Mouse (Mus musculus) heart, embryonic 13.5 days (tissue): ENCODE data around the gene 4930404H24Rik. TPM values are rescaled to one million over a fixed set of nuclear protein-coding genes. Genes with fewer than 3 reads are reported as not detected.

Experiments used
- ATAC-seq: fragments of 200-750 bp; cut with Nextera tagmentation; 2 replicates; pipeline ENCODE4 v1.8.0; 2017; ENCODE audit warnings: moderate TSS enrichment; ENCODE audit not compliant: insufficient number of reproducible peaks, low FRiP score, low TSS enrichment; ENCODE audit errors: extremely low read depth
- H3K27ac ChIP-seq: fragments of 300-500 bp; sonication (generic); replicated peaks from 2 replicates; pipeline ENCODE4 v1.5.1; 2015; ENCODE audit warnings: moderate library complexity, mild to moderate bottlenecking, inconsistent platforms
- H3K27me3 ChIP-seq: fragments of 300-500 bp; sonication (generic); replicated peaks from 2 replicates; pipeline ENCODE4 v1.6.1; 2015; ENCODE audit warnings: mild to moderate bottlenecking, inconsistent platforms
- H3K36me3 ChIP-seq: fragments of 300-500 bp; sonication (generic); 2 replicates; pipeline ENCODE4 v1.6.1; 2015; ENCODE audit warnings: mild to moderate bottlenecking, inconsistent platforms
- H3K4me1 ChIP-seq: fragments of 300-500 bp; sonication (generic); 2 replicates; pipeline ENCODE4 v1.6.1; 2015; ENCODE audit warnings: inconsistent platforms
- H3K4me2 ChIP-seq: fragments of 300-500 bp; sonication (generic); 2 replicates; pipeline ENCODE4 v1.6.1; 2015; ENCODE audit warnings: inconsistent platforms, mild to moderate bottlenecking, moderate library complexity
- H3K4me3 ChIP-seq: fragments of 300-500 bp; sonication (generic); 2 replicates; pipeline ENCODE4 v1.5.1; 2015; ENCODE audit warnings: moderate library complexity, mild to moderate bottlenecking, inconsistent platforms
- H3K9ac ChIP-seq: fragments of 300-500 bp; sonication (generic); 2 replicates; pipeline ENCODE4 v1.6.1; 2015; ENCODE audit warnings: inconsistent platforms, mild to moderate bottlenecking, moderate library complexity
- H3K9me3 ChIP-seq: fragments of 300-500 bp; sonication (generic); 2 replicates; pipeline ENCODE4 v1.6.1; 2016; ENCODE audit warnings: inconsistent platforms
- WGBS: fragments of 180-500 bp; shearing (Covaris S2); methylation state at CpG from one replicate; pipeline ENCODE4 v1.1.7; 2015; ENCODE audit warnings: mixed read lengths; 5-methylcytosine and 5-hydroxymethylcytosine counted together
- polyA plus RNA-seq: library from polyadenylated mRNA; unstranded; fragments of >200 nt; fragmentation: Nextera tagmentation; extraction: Ambion mirVana; gene quantifications from 2 replicates; pipeline ENCODE4 v1.2.1, GENCODE M21; 2015

Gene 4930404H24Rik
- polyA plus RNA-seq, 1 experiment from 2014 or later = not detected

GRCm38 (mm10) chr2:153542936-153543668 is 50.5 kb downstream of the 4930404H24Rik start:
- no peak for ATAC-seq
- Histone ChIP-seq H3K27me3 (peaks cover 7% of the 10 kb centered on the region; the same call in 1 of the 2 replicates), H3K4me1 (peaks cover 33% of the 10 kb centered on the region), H3K9me3 (no peaks in the 10 kb centered on the region), H3K27ac (no peak overlapping the region), H3K36me3 (no peaks in the 10 kb centered on the region), H3K4me3 (no peak overlapping the region), H3K9ac (no peak overlapping the region), H3K4me2 (no peak overlapping the region)
- WGBS = 74% methylated on average over 8 of the region's 8 CpGs

Other genes starting within 250 kb of the 4930404H24Rik start
- 4.0 and 4.8 TPM in 2 replicates for gene Kif3b, start 201.4 kb upstream of the 4930404H24Rik start, polyA plus RNA-seq
- gene Asxl1, start 147.0 kb upstream of the 4930404H24Rik start, polyA plus RNA-seq = 6.4 and 6.8 TPM in 2 replicates
- gene Nol4l, start 37.2 kb downstream of the 4930404H24Rik start, polyA plus RNA-seq = 10.5 and 11.0 TPM in 2 replicates
- gene Commd7, start 140.0 kb downstream of the 4930404H24Rik start, polyA plus RNA-seq = 55.1 and 63.2 TPM in 2 replicates
- 5.0 and 5.3 TPM in 2 replicates for gene Dnmt3b, start 156.7 kb downstream of the 4930404H24Rik start, polyA plus RNA-seq
- gene Dnmt3c, start 203.9 kb downstream of the 4930404H24Rik start, polyA plus RNA-seq = not detected in 2 replicates
- gene Mapre1, start 248.5 kb downstream of the 4930404H24Rik start, polyA plus RNA-seq = 232 and 254 TPM in 2 replicates